Mouse (Mus musculus) liver, adult 2 months (tissue): ENCODE results near the gene Ccn1. TPM values are rescaled to one million over a fixed set of nuclear protein-coding genes. Genes with fewer than 3 reads are reported as not detected.

Source experiments
- DNase-seq: peaks from one replicate; pipeline ENCODE4 v3.0.0-alpha.2; 2011; ENCODE audit warnings: low read depth, low spot score; ENCODE audit errors: extremely low read depth
- H3K27ac ChIP-seq: fragments of 200-500 bp; replicated peaks from 2 replicates; pipeline ENCODE4 v1.5.1; 2012; ENCODE audit warnings: low read depth, mild to moderate bottlenecking, control low read depth, inconsistent platforms, low read length; ENCODE audit not compliant: insufficient read depth
- H3K27me3 ChIP-seq: fragments of 200-500 bp; 2 replicates; pipeline ENCODE4 v1.6.1; 2012; ENCODE audit warnings: mild to moderate bottlenecking, moderate library complexity, low read length, inconsistent platforms; ENCODE audit not compliant: control insufficient read depth, insufficient read depth
- H3K36me3 ChIP-seq: fragments of 200-500 bp; 2 replicates; pipeline ENCODE4 v1.6.1; 2012; ENCODE audit warnings: low read length, inconsistent platforms; ENCODE audit not compliant: control insufficient read depth, insufficient read depth
- H3K4me1 ChIP-seq: fragments of 200-500 bp; 2 replicates; pipeline ENCODE4 v1.6.1; 2011; ENCODE audit warnings: low read length; ENCODE audit not compliant: control insufficient read depth, insufficient read depth
- H3K4me3 ChIP-seq: fragments of 200-500 bp; 2 replicates; pipeline ENCODE4 v1.5.1; 2011; ENCODE audit warnings: low read depth, mild to moderate bottlenecking, control low read depth, low read length, moderate library complexity; ENCODE audit not compliant: insufficient read depth
- H3K79me2 ChIP-seq: fragments of 200-500 bp; 2 replicates; pipeline ENCODE4 v1.6.1; 2012; ENCODE audit warnings: inconsistent platforms, mild to moderate bottlenecking, low read length, moderate library complexity; ENCODE audit not compliant: control insufficient read depth, insufficient read depth
- H3K9ac ChIP-seq: fragments of 200-500 bp; 2 replicates; pipeline ENCODE4 v1.6.1; 2012; ENCODE audit warnings: low read depth, mild to moderate bottlenecking, control low read depth, inconsistent platforms, low read length
- CTCF ChIP-seq: fragments of 200-500 bp; IDR thresholded peaks from 2 replicates; pipeline ENCODE4 v1.5.1; 2011; ENCODE audit warnings: low read depth, low read length, control low read depth
- POLR2A ChIP-seq: fragments of 200-500 bp; IDR thresholded peaks from 2 replicates; pipeline ENCODE4 v1.6.1; 2011; ENCODE audit warnings: low read length, control low read depth; ENCODE audit not compliant: insufficient read depth; ENCODE audit errors: extremely low read depth
- WGBS: fragments of 180-500 bp; shearing (Covaris S2); methylation state at CpG from one replicate; pipeline ENCODE4 v1.1.7; 2018; 5-methylcytosine and 5-hydroxymethylcytosine counted together
- polyA plus RNA-seq: library from polyadenylated mRNA; depleted of rRNA; stranded (reverse); fragments of >200 nt; gene quantifications from 2 replicates; pipeline ENCODE4 v1.2.3, GENCODE M21; 2012; rRNA removed
- total RNA-seq: library from RNA; depleted of rRNA; stranded (reverse); fragments of >200 nt; gene quantifications from 2 replicates; pipeline ENCODE4 v1.2.3, GENCODE M21; 2014; rRNA removed

The Ccn1 gene
- total and polyA plus RNA-seq, 2 experiments = 4.5 to 6.0 TPM

DNA sequence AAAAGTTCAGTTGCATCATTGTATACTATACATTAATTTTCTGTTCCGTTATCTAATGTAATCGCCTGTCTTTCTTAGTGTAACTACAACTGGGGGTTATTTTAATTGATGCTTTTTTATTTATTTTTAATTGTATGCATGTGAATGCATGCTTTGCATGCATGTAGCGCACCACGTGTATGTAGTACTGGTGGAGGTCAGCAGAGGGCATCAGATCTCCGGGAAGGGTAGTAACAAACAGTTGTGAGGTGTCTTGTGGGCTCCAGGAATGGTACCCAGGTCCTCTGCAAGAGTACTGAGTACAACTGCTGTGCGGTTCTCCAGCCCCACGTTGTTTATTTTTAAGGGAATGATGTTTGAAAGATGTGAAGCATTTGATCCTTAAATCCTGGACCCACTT, 50.7 kb downstream of the Ccn1 start:
- Histone ChIP-seq H3K79me2 (no peaks in the 10 kb centered on the region), H3K36me3 (peaks cover 27% of the 10 kb centered on the region), H3K4me3 (no peak overlapping the region), H3K9ac (no peak overlapping the region), H3K27ac (no peak overlapping the region), H3K27me3 (no peaks in the 10 kb centered on the region), H3K4me1 (peaks cover 6% of the 10 kb centered on the region)
- DNase-seq = no peak
- 97% methylated on average over 7 of the region's 7 CpGs for WGBS
- TF ChIP-seq POLR2A (no peak), CTCF (no peak)

Other genes starting within 250 kb of the Ccn1 start
- gene Znhit6, start 73.8 kb downstream of the Ccn1 start, total RNA-seq = 3.9 and 4.9 TPM in 2 replicates
- gene Znhit6, start 73.8 kb downstream of the Ccn1 start, polyA plus RNA-seq = 1.6 and 1.8 TPM in 2 replicates
- gene Ddah1, start 108.7 kb upstream of the Ccn1 start, total RNA-seq = 43.1 and 50.7 TPM in 2 replicates
- 80.8 and 86.1 TPM in 2 replicates for gene Ddah1, start 108.7 kb upstream of the Ccn1 start, polyA plus RNA-seq